Mouse (Mus musculus): ENCODE data around the gene Gbf1. TPM values are rescaled to one million over a fixed set of nuclear protein-coding genes. Genes with fewer than 3 reads are reported as not detected.

Gbf1 gene
- total RNA-seq (2021) (10 to 100 TPM; 39.9 to 40.0 TPM), polyA plus RNA-seq (2012; rRNA removed) (49.3 and 52.1 TPM in 2 replicates)
- long read RNA-seq, full-length matches to known transcripts = 4 of 22 reads
- long read RNA-seq, partial matches to known transcripts = 10 of 22 reads
- long read RNA-seq, other reads (novel, unspliced or antisense) = 8 of 22 reads

- H3K9ac ChIP-seq (ENCODE audit: low read depth, low read length) = peak within 1 kb of the TSS; percentile 77
- peak within 1 kb of the TSS; percentile 98 for H3K4me3 ChIP-seq
- TF ChIP-seq EP300 (IDR thresholded peaks at IDR 0.05; ENCODE audit: insufficient read depth, low read depth, low read length) (0 out of 2 replicates have a peak, but pooled peaks have one; percentile 25), POLR2A (IDR thresholded peaks at IDR 0.05; ENCODE audit: insufficient read depth, low read depth, low read length) (peak; percentile 97), CTCF (IDR thresholded peaks at IDR 0.05) (peak; percentile 54)
- intact Hi-C loops (cut with DNase I) = no loop called here
- WGBS = under 1% methylated on average over 37 of the region's 37 CpGs
- peaks cover 13% of the 10 kb centered on the region for H3K4me1 ChIP-seq (ENCODE audit: control insufficient read depth, insufficient read depth, low read length)
- peak; percentile 93 to 97 for DNase-seq
- H3K36me3 ChIP-seq (ENCODE audit: control insufficient read depth, insufficient read depth, low read length) = peaks cover 12% of the 10 kb centered on the region; the same call in 1 of the 2 replicates
- peaks cover 4% of the 10 kb centered on the region for H3K79me2 ChIP-seq (replicated peaks; ENCODE audit: control insufficient read depth, insufficient read depth, low read length)
- peak within 1 kb of the TSS; percentile 81 for H3K27ac ChIP-seq
- H3K27me3 ChIP-seq (ENCODE audit: control insufficient read depth, insufficient read depth, low read length) = no peaks in the 10 kb centered on the region
Observed at GRCm38 (mm10) chr19:46152127-46152803, at the start of gene Gbf1. TSS of gene Gbf1 (plus strand) at chr19:46152509.

- Histone ChIP-seq H3K79me2 (replicated peaks; ENCODE audit: control insufficient read depth, insufficient read depth, low read length) (no peaks in the 10 kb centered on the region), H3K4me1 (ENCODE audit: control insufficient read depth, insufficient read depth, low read length) (no peaks in the 10 kb centered on the region; the same call in 1 of the 2 replicates), H3K9ac (ENCODE audit: low read depth, low read length) (no peak overlapping the region), H3K27me3 (ENCODE audit: control insufficient read depth, insufficient read depth, low read length) (no peaks in the 10 kb centered on the region), H3K4me3 (no peak overlapping the region), H3K36me3 (ENCODE audit: control insufficient read depth, insufficient read depth, low read length) (no peaks in the 10 kb centered on the region), H3K27ac (no peak overlapping the region)
- no peak for TF ChIP-seq CTCF (IDR thresholded peaks at IDR 0.05)
- TF ChIP-seq POLR2A (IDR thresholded peaks at IDR 0.05; ENCODE audit: insufficient read depth, low read depth, low read length) = no peak
- no peak for TF ChIP-seq EP300 (IDR thresholded peaks at IDR 0.05; ENCODE audit: insufficient read depth, low read depth, low read length)
- DNase-seq = no peak
- WGBS = 48% methylated on average over 6 of the region's 6 CpGs
- intact Hi-C loops (cut with DNase I) = no loop called here
Observed at GRCm38 (mm10) chr19:46103437-46104186, 48.7 kb upstream of the Gbf1 start.

GRCm38 (mm10) chr19:46104187-46104557, 48.1 kb upstream of the Gbf1 start:
- WGBS = 70% methylated on average over 2 of the region's 2 CpGs
- Histone ChIP-seq H3K27me3 (ENCODE audit: control insufficient read depth, insufficient read depth, low read length) (no peaks in the 10 kb centered on the region), H3K36me3 (ENCODE audit: control insufficient read depth, insufficient read depth, low read length) (no peaks in the 10 kb centered on the region), H3K4me1 (ENCODE audit: control insufficient read depth, insufficient read depth, low read length) (no peaks in the 10 kb centered on the region; the same call in 1 of the 2 replicates), H3K4me3 (no peak overlapping the region), H3K27ac (no peak overlapping the region), H3K79me2 (replicated peaks; ENCODE audit: control insufficient read depth, insufficient read depth, low read length) (no peaks in the 10 kb centered on the region), H3K9ac (ENCODE audit: low read depth, low read length) (no peak overlapping the region)
- no peak for DNase-seq
- intact Hi-C loops (cut with DNase I) = no loop called here
- TF ChIP-seq CTCF (IDR thresholded peaks at IDR 0.05) (no peak), EP300 (IDR thresholded peaks at IDR 0.05; ENCODE audit: insufficient read depth, low read depth, low read length) (no peak), POLR2A (IDR thresholded peaks at IDR 0.05; ENCODE audit: insufficient read depth, low read depth, low read length) (no peak)

GRCm38 (mm10) chr19:46110214-46110613, 42.1 kb upstream of the Gbf1 start:
- Histone ChIP-seq H3K36me3 (ENCODE audit: control insufficient read depth, insufficient read depth, low read length) (no peaks in the 10 kb centered on the region), H3K9ac (ENCODE audit: low read depth, low read length) (no peak overlapping the region), H3K4me3 (no peak overlapping the region), H3K27me3 (ENCODE audit: control insufficient read depth, insufficient read depth, low read length) (no peaks in the 10 kb centered on the region), H3K27ac (no peak overlapping the region), H3K79me2 (replicated peaks; ENCODE audit: control insufficient read depth, insufficient read depth, low read length) (no peaks in the 10 kb centered on the region), H3K4me1 (ENCODE audit: control insufficient read depth, insufficient read depth, low read length) (no peaks in the 10 kb centered on the region)
- WGBS = 84% methylated on average over 2 of the region's 2 CpGs
- no peak for TF ChIP-seq EP300 (IDR thresholded peaks at IDR 0.05; ENCODE audit: insufficient read depth, low read depth, low read length)
- no peak for TF ChIP-seq CTCF (IDR thresholded peaks at IDR 0.05)
- TF ChIP-seq POLR2A (IDR thresholded peaks at IDR 0.05; ENCODE audit: insufficient read depth, low read depth, low read length) = no peak
- intact Hi-C loops (cut with DNase I) = no loop called here
- no peak for DNase-seq

- H3K9ac ChIP-seq (ENCODE audit: low read depth, low read length) = no peak overlapping the region
- H3K4me3 ChIP-seq = no peak overlapping the region
- H3K36me3 ChIP-seq (ENCODE audit: control insufficient read depth, insufficient read depth, low read length) = no peaks in the 10 kb centered on the region
- DNase-seq = no peak
- TF ChIP-seq CTCF (IDR thresholded peaks at IDR 0.05) (no peak), POLR2A (IDR thresholded peaks at IDR 0.05; ENCODE audit: insufficient read depth, low read depth, low read length) (no peak), EP300 (IDR thresholded peaks at IDR 0.05; ENCODE audit: insufficient read depth, low read depth, low read length) (no peak)
- 83% methylated on average over 5 of the region's 5 CpGs for WGBS
- H3K79me2 ChIP-seq (replicated peaks; ENCODE audit: control insufficient read depth, insufficient read depth, low read length) = no peaks in the 10 kb centered on the region
- H3K4me1 ChIP-seq (ENCODE audit: control insufficient read depth, insufficient read depth, low read length) = no peaks in the 10 kb centered on the region
- intact Hi-C loops (cut with DNase I) = no loop called here
- no peaks in the 10 kb centered on the region for H3K27me3 ChIP-seq (ENCODE audit: control insufficient read depth, insufficient read depth, low read length)
- no peak overlapping the region for H3K27ac ChIP-seq
Observed at GRCm38 (mm10) chr19:46110781-46111180, 41.5 kb upstream of the Gbf1 start.
